Mouse (Mus musculus) splenic B cell, adult 2 months (primary cell): ENCODE results near the gene Xylt2.

Experiments
- DNase-seq: peaks from one replicate; pipeline ENCODE4 v3.0.0-alpha.2; 2011; ENCODE audit warnings: low read depth, low spot score
- H3K27me3 ChIP-seq: 2 replicates; pipeline ENCODE4 v1.6.1; 2012; ENCODE audit warnings: mild to moderate bottlenecking, low read length, moderate library complexity, mixed read lengths; ENCODE audit not compliant: control insufficient read depth, poor library complexity, insufficient read depth, severe bottlenecking
- H3K36me3 ChIP-seq: 2 replicates; pipeline ENCODE4 v1.6.1; 2012; ENCODE audit warnings: mild to moderate bottlenecking, low read length, moderate library complexity, mixed read lengths; ENCODE audit not compliant: control insufficient read depth, poor library complexity, insufficient read depth, severe bottlenecking

Xylt2 gene

GRCm38 (mm10) chr11:94676754-94677606, at the start of gene Xylt2:
Gene Xylt2 (minus strand): TSS chr11:94677515.
- peak; percentile 91 for DNase-seq

DNA sequence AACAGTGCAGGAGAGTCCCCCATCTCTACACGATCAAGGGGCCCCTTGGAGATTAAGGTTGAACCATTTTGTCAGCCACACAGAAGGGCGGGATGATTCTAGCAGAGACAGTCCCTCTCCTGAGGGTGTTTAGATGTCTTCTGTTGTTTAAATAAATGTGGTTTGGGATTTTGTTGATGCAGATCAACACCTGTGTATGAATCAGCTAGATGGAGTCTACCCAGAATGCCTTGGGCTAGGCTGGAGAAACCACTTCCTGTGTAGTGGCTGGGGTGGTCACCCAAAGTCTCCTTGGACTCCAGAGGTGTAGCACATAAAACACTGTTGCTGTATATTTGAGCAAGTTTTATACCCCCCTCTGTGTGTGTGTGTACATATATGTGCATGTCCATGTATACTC, 41.9 kb upstream of the Xylt2 start:
- Histone ChIP-seq H3K36me3 (no peaks in the 10 kb centered on the region), H3K27me3 (no peaks in the 10 kb centered on the region)
- DNase-seq: no peak

More at GRCm38 (mm10) chr11:94676754-94677606, at the start of gene Xylt2:
- Histone ChIP-seq H3K27me3 (no peaks in the 10 kb centered on the region), H3K36me3 (no peaks in the 10 kb centered on the region)

DNA sequence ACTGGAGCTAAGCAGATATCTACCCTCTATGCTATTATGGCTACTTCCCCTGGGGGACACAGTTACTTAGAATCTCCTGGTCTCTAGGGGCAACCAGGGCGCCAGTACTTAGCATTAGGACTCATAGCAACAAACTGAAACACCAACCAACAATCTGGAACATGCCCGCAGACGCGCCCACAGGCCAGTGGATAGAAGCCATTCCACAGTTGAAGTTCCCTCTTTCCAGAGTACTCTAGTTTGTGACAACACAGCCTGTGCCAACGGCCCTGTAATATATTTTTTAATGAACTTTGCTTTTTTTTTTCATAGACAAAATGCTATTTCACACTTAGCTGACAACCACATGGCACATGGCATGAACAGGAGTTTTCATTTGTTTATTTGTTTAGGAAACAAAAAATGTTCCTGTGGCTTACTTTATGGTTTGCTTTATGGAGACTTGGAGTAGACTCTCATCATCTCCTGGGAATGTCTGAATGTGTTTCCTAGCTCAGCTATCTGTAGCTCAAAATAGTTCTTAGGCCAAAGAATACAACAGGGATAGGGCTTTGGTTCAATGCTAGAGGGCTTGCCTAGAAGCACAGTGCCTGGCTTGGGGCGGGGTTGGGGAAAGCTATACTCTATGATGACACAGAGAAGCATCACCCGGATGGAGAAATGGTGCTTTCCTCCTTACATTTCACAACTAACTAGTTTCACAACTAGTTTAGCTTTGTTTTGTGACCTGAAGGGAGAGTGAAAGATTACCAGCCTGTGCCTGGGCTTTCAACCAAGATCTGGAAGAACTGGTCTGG, 41.0 kb upstream of the Xylt2 start:
- H3K27me3 ChIP-seq: no peaks in the 10 kb centered on the region
- no peak for DNase-seq
- no peaks in the 10 kb centered on the region for H3K36me3 ChIP-seq

- no peaks in the 10 kb centered on the region for H3K27me3 ChIP-seq
- H3K36me3 ChIP-seq: no peaks in the 10 kb centered on the region
- DNase-seq: no peak
Measured at GRCm38 (mm10) chr11:94717239-94717638, 39.9 kb upstream of the Xylt2 start.

- no peaks in the 10 kb centered on the region for H3K27me3 ChIP-seq
- no peaks in the 10 kb centered on the region for H3K36me3 ChIP-seq
- DNase-seq: peak; percentile 15
Measured at GRCm38 (mm10) chr11:94716754-94717153, 39.4 kb upstream of the Xylt2 start.

- no peaks in the 10 kb centered on the region for H3K36me3 ChIP-seq
- DNase-seq: no peak
- H3K27me3 ChIP-seq: no peaks in the 10 kb centered on the region
Measured at GRCm38 (mm10) chr11:94715622-94716021, 38.3 kb upstream of the Xylt2 start.

DNA sequence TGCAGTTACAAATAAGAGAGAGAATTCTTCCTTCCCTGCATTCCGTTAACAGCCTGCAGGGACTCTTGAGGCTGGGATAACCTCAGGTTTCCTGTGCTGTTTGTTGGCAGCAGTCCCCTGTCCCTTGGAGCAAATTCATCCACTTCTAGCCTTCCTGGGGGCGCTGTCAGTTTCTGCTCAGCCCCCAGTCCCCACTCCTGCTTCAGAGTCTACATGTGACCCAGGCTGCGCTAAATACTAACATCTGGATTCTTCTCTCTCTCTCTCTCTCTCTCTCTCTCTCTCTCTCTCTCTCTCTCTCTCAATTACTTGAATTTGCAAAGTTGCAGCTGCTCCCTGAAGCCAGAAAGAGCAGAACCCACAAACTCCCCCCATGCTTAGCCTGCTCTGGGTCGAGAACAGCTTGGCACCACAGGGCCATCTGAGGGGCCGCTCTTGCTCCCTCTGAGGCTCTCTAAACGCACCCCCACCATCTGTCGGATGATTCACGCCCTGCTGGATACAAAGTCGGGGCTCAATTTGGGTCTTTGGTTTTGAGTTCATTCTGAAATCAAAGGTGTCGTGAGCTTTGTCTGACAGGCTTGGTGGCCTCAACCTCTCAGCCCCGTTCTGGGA, 36.0 kb upstream of the Xylt2 start:
- Histone ChIP-seq H3K27me3 (no peaks in the 10 kb centered on the region), H3K36me3 (no peaks in the 10 kb centered on the region)
- DNase-seq: no peak

DNA sequence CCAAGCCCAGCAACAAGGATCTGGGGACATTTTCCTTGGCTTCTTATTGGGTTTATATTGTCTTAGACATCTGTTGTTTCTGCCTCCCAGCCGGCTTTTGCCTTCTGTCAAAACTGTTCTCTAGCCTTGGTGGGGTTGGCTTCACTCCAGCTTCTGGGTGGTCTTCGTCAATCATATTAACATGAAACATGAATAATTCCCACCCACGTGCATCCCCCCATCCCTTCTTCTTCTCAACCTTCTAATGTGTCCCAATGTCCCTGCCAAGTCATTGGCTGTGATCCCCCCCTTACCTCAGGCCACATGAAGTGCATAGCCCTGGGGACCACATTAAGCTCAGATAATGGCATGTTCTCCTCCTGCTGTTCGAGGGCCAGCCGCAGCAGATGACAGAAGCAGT, 27.2 kb upstream of the Xylt2 start, which contains the start of gene Gm11541:
Gm11541 (minus strand) TSS at position 28 of the 400 bp plus-strand sequence.
- no peaks in the 10 kb centered on the region for H3K36me3 ChIP-seq
- H3K27me3 ChIP-seq: no peaks in the 10 kb centered on the region
- DNase-seq: no peak

- H3K36me3 ChIP-seq: no peaks in the 10 kb centered on the region
- H3K27me3 ChIP-seq: no peaks in the 10 kb centered on the region
- no peak for DNase-seq
Measured at GRCm38 (mm10) chr11:94704020-94704419, 26.7 kb upstream of the Xylt2 start.

GRCm38 (mm10) chr11:94702216-94702610, 24.9 kb upstream of the Xylt2 start:
- H3K36me3 ChIP-seq: no peaks in the 10 kb centered on the region
- H3K27me3 ChIP-seq: no peaks in the 10 kb centered on the region
- no peak for DNase-seq

DNA sequence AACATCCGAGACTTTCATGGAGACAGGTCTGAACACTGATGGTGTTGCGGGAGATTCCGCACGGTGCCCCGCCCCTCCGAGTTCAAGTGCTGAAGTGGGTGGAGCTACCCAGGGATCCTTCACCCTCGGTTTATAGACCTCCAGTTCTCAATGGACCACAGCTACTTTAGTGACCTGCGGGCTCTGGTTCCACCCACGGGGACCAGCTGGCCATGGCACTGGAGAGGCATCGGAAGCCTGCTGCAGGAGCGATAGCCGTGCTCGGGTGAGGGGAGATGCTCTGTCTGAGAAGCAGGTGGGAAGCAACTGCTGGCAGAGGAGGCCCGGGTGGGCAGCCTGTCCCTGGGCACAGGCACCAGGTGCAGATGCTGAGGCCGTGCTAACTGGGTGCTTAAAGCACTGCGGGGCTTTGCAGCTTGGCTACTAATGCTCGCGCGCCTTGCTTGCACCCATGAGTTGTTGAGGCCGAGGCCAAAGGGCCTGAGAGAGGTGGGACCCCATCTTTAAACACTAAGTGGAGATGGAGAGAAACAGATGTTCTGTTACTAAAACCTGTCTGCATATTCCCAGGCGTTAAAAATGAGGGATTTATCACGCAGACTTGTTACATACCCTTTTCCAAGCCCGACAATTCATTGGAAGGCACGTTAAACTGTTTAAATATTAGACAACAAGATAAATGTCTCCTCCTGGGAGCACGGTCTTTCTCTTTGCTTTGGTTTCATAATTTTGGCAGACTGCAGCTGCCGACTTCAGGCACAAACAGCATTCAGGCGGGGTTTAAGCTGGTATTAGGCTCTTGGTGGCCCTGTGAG, 24.3 kb upstream of the Xylt2 start:
- DNase-seq: no peak
- H3K36me3 ChIP-seq: no peaks in the 10 kb centered on the region
- H3K27me3 ChIP-seq: no peaks in the 10 kb centered on the region

DNA sequence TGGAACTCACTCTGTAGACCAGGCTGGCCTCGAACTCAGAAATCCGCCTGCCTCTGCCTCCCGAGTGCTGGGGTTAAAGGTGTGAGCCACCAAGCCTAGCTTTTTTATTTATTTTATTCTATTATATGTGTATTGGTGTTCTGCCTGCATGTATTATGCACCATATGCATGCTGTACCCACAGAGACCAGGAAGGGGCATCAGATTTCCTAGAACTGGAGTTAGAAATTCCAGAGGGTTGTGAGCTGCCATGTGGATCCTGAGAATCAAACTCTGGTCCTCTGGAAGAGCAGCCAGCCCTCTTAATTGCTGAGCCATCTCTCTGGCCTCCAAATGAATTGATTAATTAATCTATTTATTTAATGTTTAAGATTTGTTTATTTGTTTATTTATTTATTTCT, 22.1 kb upstream of the Xylt2 start:
- Histone ChIP-seq H3K36me3 (no peaks in the 10 kb centered on the region), H3K27me3 (no peaks in the 10 kb centered on the region)
- no peak for DNase-seq

GRCm38 (mm10) chr11:94697703-94698464, 20.6 kb upstream of the Xylt2 start:
- Histone ChIP-seq H3K36me3 (no peaks in the 10 kb centered on the region), H3K27me3 (no peaks in the 10 kb centered on the region)
- no peak for DNase-seq

- H3K36me3 ChIP-seq: no peaks in the 10 kb centered on the region
- no peaks in the 10 kb centered on the region for H3K27me3 ChIP-seq
- no peak for DNase-seq
Measured at GRCm38 (mm10) chr11:94697140-94697539, 19.8 kb upstream of the Xylt2 start.
